Mouse (Mus musculus) stomach, postnatal 0 days (tissue): ENCODE results near the gene Rab13.

Experiments
- CTCF ChIP-seq: IDR thresholded peaks from 2 replicates; pipeline ENCODE4 v1.5.1; 2016; ENCODE audit warnings: antibody characterized with exemption, low read depth, mild to moderate bottlenecking, moderate library complexity
- EP300 ChIP-seq: optimal IDR thresholded peaks from 2 replicates; pipeline ENCODE3; 2016; ENCODE audit warnings: antibody characterized with exemption

GRCm38 (mm10) chr3:90248746-90249100 is 35.2 kb downstream of the Rab13 start:
- no peak for TF ChIP-seq CTCF
- no peak for TF ChIP-seq EP300
